Mouse (Mus musculus) left cerebral cortex, adult 18-20 months (tissue): Measurements from ENCODE around the gene Actr6. TPM values are rescaled to one million over a fixed set of nuclear protein-coding genes. Genes with fewer than 3 reads are reported as not detected.

ENCODE experiments used
- DNase-seq, 2 experiments: peaks; one replicate each; pipeline ENCODE4 v3.0.0; 2021 to 2022; ENCODE audit warnings: low spot score in 2 of 2, mixed read lengths in 1 of 2
- long read RNA-seq, 2 experiments: library from polyadenylated mRNA; stranded (forward); transcript quantifications; one replicate each; pipeline ENCODE4 v2.0.0; 2021
- total RNA-seq, 2 experiments: library from RNA; stranded (reverse); gene quantifications; 2 replicates each; pipeline ENCODE4 v1.2.3; 2021

Gene Actr6
- 10 to 100 TPM; 19.4 to 21.0 TPM for total RNA-seq
- long read RNA-seq, experiment 1, transcript Actr6-201 (11 exons, 1,705 nt): major isoform, 33 of 43 reads
- long read RNA-seq, experiment 1, partial matches to known transcripts: 1 of 43 reads
- long read RNA-seq, experiment 1, other reads (novel, unspliced or antisense): 9 of 43 reads
- long read RNA-seq, experiment 2, transcript Actr6-201 (11 exons, 1,705 nt): major isoform, 24 of 32 reads
- long read RNA-seq, experiment 2, partial matches to known transcripts: 2 of 32 reads
- long read RNA-seq, experiment 2, other reads (novel, unspliced or antisense): 6 of 32 reads

DNA sequence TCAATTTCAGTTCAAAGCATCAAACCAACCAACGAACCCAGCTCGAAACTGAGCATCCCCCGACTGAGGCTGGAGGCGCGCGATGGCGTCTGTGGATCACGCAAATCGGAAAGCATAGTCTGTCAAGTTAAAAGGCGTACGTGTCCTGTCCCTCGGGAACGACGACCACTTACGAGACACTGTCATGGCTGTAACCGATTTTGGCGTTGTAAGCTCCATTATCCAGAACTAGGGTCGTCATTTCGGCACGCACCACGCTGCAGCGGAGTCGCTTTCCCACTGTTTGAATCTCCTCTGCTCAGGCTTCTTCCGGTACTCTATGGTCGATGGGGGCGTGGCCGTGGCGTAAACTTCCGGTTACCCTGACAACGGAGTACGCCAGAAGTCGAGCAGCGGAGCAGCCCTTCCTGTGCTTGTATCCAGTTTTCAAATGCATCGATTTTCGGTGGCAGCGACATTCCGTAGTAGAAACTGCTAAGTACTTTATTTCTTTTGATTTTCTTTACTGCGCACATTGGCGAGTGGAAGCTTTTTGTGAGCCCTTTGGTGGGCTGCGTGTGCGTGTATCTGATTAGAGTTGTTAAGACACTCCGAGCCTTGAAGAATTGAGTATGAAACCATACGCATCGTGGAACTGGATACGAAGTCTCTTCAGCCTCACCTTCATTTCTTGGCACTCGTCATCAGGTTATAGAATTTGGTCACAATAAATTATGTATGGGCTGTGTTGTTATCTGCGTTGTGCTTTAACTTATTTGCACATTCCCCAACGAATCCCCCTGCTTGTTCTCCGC, at the start of gene Actr6:
Gene Actr6, minus strand, starts transcription at position 295 of the 794 bp plus-strand sequence.
- DNase-seq: peak; percentile 95

DNA sequence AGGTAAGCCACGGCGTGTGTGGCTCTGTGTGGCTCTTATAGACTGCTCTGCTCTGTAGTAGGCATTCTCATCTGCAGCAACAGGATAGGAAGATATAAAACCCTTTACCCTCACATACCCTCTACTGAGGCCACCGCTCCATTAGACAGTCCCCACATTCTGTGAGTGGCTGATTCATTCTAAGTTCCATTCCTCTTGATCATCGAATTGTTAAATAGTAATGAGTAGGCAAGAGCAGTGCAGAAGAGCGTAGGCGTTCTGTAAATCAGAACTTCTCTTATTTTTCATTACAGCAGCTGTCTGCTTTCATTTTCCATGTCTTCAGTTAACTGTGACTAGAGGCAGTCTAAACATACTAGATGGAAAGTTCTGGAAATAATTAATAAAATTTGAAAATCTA, 43.9 kb upstream of the Actr6 start:
- DNase-seq: no peak

DNA sequence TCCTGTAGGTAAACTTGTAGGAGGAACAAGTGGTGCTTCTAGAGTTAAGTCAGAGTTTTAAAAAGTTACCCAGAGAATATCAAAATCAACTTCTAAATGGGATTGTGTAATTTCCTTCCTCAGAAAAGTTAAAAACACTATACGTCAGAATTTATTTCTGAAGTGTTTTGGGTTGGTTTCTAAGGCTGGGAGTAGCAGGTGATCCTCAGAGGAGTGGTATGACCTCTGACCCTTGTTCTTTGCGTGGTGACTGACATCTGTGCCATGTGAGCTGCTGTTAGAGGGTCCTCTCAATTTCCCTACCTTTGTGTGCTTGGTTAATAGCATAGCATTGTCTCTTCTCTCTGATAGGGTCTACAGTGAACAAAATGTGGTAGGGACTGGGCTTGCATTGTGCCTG, 39.8 kb upstream of the Actr6 start:
- no peak for DNase-seq

DNA sequence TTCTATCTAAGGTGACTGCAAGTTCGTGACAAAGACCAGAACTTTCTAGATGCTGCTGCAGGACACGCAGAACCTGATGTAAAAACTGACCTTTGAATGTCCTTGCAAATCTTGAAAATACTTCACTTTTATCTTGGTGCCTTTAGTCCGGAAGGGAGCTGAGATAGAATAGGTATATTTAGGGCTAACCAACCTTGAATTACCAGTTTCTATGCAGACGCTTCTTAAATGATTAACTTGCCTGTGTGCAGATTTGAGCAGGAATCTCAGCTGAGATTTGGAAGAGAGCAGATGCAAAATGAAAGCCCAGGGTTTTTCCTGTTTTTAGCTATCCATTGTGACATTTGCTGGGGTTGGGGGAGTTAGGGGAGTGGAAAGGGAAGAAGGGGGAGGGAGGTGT, 37.0 kb upstream of the Actr6 start:
- no peak for DNase-seq

DNA sequence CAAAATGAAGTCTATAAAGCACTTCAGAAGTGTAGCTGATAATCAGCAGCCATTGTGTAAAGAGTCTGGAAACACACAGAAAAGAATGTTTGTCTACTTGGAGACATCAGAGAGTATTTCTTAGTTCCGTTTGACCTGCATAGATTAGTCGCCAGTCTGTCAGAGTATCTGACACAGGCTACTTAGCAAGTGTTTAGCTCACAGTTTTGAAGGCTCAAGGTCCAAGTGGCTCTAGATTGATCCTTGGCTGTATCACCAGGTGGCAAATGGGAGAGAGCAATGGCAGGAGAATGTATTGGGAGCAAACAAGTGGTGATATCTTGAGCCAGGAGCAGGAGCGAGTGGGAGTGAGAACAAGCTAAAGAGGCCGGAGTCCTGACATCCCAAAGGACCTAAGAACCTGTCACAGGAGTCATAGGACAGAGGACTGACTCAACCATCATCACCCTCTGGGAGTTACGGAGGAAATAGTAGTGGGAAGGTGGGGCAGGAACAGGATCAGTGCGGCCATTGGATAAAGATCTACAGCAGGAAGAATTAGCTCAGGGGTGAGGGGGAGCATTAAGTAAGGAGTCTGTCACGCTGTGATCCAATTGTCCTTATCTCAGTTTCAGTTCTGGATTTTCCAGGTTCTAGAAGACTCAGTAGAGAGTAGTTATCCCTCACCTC, 36.4 kb upstream of the Actr6 start:
- DNase-seq: no peak

DNA sequence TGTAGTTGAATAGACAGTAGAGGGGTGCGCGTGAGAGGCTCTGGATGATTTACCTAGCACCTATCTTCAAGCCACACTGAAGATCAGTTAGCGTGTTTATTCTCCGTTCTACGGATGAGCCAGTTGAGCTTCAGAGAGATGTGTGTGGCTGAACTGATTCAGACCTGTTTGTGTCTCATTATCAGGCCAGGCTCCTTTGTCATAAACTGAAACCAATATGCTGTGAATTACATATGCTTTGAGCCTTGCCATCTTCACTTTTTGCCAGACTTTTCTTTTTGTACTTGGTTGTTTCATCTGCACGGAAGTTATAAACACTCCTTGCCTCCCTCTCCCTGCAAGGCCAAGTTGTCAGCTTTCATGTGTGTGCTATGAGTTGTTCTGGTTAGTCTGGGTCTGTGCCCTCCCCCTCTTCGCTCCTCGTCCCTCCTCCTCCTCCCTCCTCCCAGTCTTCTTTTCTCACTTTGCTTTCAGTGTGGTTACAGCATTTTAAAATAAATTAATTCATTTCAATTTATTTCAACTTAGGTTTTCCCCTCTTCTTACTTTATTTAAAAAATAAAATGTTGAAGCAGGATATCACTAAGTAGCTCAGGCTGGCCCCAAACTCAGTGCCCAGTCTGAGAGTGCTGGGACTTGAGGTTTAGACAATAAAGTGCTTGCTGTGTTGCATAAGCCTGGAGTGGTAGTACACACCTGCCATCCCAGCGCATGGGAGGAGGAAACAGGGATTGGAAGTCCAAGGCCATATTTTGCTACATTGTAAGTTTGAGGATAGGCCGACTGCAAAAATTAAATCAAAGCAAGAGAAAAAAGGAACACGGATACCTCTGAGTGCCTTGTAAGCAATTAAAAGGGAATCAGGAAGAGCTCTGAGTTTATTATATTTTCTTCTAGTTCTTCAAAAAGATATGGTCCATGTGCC, 34.0 kb upstream of the Actr6 start:
- DNase-seq: no peak

DNA sequence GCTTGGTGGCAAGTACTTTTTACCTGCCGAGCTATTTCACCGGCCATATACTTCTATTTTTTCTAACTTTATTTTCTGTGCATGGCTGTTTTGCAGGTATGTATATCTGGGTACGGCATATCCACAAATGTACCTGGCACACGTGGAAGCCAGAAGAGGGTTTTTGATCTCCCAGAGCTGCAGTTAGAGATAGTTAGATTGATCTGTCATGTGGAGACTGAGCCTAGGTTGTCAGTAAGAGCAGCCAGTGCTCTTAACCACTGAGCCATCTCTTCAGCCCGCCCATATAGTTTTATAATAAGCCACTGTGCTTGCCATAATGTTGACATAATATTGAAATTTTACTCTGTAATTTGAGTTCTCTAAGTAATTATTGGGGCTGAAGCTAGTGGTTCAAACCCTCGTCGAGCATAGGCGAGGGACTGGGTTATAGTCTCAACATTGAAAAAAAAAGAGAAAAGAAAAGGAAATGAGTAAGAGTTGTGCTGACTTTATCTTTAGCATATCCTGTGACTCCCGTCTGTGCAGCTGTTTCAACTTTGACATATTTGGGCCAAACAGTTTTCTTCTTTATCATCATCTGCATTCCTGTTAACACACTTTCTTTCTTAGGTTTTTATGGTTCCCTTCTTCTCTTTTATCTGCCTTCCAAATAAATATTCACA, 32.5 kb upstream of the Actr6 start:
- DNase-seq: no peak

DNA sequence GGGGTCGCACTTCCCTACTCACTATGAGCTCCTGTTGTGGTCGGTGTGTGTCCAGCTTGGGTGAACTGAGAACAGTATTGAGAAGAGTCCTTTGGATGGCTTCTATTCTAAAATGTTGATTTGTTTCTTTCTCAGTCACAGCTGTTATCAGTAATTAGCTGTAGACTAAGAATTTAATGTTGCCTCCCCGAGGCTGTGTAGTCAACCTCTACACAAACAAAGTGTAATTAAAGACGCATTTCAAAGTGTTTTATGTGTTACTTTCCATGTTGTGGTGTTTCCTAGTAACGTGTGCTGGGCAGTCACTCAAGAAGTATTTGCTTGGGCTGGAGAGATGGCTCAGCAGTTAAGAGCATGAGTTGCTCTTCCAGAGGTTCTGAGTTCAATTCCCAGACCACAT, 28.7 kb upstream of the Actr6 start:
- DNase-seq: no peak

DNA sequence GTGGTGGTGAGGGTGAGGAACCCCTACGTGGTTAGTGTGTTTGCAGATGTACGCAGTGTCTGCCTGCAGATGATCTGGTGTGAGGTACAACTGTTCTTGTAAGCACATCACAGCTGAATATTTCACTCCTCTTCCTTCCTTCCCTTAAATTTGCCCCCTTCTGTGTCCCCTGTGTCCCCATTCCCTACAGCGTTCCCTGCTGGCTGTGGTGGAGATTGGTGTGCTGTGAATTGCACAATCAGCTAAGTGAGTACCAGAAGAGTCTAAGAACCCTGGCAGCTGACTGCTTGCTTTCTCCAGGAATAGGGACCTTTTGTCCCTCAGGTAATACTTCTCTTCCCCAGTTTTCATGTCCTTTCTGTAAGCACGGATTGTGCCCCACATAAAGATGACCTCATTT, 23.1 kb upstream of the Actr6 start:
- DNase-seq: no peak

DNA sequence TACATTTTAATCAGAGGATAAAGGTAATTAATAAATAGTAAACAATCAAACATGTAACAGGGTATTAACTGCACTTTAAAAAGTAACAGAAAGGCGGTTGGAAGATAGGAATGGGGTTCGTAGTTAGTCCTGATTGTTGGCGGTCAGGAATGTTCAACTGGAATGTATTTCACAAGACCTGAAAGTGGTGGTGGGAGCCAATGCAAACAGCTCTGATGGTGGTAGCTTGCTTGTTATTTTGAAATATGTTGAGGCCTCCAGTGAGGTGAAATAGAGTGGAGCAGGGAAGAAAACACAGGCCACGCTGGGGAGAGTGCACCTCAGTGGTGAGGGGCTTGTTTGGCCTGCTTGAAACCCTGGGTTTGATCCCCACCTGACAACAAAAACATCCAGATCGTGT, 19.0 kb upstream of the Actr6 start:
- no peak for DNase-seq

DNA sequence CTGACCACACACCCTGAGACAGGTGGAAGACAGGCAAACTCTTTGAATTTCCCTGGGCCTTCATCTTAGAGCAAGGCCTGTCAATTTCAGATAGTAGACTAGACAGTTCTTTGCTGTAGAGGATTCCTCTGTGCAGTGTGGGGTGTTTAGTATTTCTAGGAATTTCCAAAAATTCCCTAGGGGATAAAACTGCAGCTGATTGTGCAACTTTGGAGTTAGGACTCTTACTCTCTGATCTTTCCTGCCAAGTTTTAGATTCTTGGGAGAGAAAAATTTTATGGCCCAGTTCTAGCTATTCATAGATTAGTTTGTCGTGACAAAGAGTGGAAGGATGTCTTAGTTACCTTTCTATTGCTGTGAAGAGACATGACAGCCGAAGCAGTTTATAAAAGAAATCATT, 16.5 kb upstream of the Actr6 start:
- no peak for DNase-seq

DNA sequence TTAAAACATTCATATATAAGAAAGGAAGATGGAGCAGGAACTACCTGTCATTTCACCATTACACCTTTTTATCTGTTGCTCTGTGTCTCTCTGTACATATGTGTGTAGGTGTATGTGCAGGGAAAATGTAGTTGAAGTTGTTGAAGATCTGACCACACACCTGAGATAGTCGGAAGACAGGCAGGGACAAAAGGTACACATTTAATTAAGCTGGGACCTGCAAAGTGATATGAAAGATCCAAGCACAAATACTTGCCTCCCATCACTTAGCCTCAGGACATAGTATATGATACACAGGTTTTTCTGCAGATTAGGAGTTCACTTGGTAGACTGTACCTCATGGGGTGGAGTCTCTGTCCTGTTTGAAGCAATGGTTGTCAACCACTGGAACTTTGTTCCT, 15.8 kb upstream of the Actr6 start:
- no peak for DNase-seq

DNA sequence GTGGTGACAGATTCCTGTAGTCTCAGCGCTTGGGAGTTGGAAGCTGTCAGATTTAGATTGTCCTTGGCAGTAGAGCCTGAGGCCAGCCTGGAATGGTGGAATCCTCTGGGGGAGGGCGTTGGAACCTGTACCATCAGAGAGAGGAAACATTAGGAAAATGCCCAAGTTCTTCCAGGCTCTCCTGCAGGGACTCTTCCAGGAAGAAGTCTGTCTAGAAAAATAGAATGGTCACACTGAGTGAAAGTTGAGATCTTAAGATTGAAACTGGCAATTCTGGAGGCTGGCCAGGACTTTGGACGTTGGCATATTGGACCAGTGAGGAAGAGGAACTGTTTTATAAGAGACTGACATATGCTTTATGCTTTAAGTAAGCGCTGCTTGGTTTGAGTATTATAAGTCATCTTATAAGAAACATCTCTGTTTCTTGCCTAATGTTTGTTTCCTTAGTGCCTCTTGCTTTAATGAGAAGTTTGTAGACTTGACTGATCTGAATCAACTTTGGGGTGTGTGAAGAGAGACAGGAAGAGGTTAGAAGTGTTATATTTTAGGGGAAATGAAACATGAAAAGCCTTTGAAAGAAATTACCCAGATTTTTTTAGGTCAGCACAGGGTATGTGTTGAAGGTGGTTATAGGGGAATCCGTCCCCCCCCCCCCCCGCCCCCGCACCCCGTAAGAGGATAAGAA, 15.3 kb upstream of the Actr6 start:
- no peak for DNase-seq

DNA sequence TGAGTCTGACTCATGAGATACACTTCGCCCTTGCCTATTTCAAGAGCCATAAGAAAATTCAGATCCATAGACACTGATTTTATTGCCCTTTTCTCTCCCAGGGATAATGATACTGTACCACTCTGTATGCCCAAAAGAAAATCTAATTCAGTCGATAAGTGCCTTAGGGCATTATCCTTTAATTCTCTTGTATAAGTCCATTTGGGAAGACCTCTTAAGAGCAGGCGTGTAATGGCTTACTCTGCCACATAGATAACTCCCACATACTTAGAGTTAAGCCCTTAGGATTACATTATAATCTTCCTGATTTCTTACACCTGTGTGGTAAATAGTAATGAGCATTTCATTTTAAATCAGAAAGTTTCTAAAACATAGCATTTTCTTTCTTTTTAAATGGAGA, 14.5 kb upstream of the Actr6 start:
- DNase-seq: no peak

DNA sequence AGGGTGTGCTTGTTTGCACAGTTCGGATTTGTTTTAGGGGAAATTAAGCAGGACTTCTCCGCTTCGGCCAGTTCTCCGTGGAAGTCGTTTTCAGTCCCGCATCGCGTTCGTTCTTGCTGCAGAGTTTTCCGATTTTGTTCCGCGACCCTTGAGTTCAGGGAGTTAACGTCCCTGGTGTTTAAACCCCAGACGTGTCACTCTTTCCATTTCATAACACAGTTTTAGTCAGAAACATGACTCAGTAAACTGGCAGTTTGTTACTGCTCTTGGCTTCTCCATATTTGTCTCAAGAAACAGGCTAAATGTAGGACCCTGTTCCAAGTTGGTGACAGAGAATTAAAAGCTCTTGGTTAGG, 13.5 kb upstream of the Actr6 start:
- no peak for DNase-seq

DNA sequence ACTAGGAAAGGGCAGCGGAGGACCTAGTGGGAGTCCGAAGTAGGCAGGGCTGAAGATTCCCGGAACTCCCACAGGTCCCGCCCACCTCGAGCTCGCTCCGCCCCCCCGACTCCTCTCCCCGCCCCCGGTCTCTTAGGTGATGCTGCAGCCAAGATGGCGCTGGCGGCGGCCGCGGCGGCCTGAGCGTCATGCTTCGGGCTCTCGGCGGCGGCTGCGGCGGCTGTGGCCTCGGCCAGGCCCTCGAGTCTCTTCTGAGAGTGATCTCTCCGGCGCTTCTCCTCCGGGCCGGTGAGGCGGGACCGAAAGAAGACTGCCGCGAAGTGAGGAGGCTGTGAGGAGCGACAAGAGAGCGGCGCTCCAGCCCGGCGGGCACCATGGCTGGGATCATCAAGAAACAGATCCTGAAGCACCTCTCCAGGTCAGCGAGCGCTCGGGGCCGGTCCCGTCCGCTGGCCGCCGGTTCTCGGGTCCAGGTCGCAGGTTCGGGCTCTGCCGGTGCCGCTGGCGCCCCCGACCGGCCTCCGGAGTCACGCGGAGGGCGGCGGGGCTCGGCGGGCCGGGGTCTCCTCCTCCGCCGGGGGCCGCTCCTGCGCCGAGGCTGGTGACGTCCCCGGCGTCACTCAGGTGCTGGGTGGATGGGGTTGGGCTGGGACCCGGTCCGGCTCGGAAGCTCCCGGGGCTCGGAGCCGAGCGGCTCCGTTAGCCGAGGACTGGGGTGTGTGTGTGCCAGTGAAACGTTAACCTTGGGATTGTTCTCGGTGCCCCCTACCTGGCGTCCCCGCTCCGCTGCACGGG, 13.0 kb upstream of the Actr6 start, which contains the start of gene Uhrf1bp1l:
Gene Uhrf1bp1l, plus strand, starts transcription at position 121 of the 795 bp plus-strand sequence.
- DNase-seq: peak; percentile 88 to 89

DNA sequence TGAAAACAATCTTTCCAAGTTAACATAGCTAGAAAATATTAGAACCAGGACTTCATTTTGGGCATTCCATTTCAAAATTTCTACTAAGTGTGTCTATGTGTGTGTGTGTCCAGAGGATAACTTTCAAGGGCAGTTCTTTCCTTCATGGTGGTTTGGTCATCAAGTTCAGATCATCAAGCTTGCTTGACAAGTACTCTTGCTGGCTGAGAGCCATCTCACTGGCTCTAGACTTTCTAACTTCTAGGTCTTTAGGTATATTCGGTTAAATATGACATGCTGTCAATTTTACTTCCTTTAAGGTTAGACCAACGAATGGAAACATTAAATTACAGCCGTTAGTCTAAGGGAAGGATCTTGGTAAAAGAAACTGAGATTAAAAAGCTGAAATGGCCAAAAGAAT, 12.2 kb upstream of the Actr6 start:
- no peak for DNase-seq

DNA sequence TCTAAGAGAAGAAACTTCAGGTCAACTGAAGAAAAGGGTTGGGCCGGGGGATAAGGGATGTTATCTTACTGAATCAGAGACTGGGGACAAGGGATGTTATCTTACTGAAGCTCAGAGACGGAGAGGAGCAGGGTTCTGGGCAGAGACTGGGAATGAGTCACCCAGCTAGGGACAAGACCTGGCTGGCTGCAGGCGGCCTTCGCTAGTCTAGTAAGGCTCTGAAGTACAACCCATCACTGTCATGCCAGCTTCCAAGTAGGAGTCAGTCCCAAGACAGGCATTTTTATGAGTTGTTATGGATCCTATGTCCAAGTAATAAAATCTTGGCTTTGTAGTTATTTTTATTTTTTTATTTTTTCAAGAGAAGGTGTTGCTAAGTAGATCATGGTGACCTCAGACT, 11.2 kb upstream of the Actr6 start:
- DNase-seq: no peak

DNA sequence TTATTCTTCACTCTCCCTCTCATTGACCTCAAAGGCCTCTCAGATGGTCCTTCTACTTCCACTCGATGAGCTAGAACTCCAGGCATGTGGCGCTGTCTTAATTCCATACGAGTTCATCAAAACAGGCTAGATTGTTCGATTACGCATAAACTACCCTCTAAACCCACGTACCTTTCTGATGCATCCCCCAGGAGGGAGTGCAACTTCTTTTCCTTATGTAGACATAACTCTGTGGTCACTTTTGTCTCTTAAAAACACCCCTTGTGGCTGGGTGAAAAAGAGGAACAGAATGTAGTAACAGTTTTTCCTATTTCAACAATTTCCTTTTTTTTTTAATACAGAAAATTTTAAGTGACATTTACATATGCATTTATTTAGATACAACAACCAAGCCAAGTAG, 8.9 kb upstream of the Actr6 start:
- no peak for DNase-seq
